Mouse (Mus musculus) midbrain, postnatal 0 days (tissue): ENCODE measurements at regions not wholly inside any gene's neighbourhood (a gene's known extent, or its start where the extent isn't known, plus 50 kb on each side); places are given as distances from the start of the nearest gene placed in this dataset.
"Not testable (repeated sequence)": the region's sequence is repeated elsewhere in the genome, so short reads cannot be mapped to it uniquely, and the experiment has no call there.

ENCODE experiments used
- ATAC-seq: fragments of 200-750 bp; cut with Nextera tagmentation; 2 replicates; pipeline ENCODE4 v1.8.0; 2017; ENCODE audit warnings: moderate number of reproducible peaks, mild to moderate bottlenecking, moderate TSS enrichment, moderate library complexity; ENCODE audit not compliant: low FRiP score
- DNase-seq: peaks from one replicate; pipeline ENCODE4 v3.0.0-alpha.2; 2015; ENCODE audit warnings: low spot score
- H3K27ac ChIP-seq: fragments of 300-500 bp; sonication (generic); 2 replicates; pipeline ENCODE4 v1.5.1; 2014; ENCODE audit warnings: low read depth, mild to moderate bottlenecking, low read length, mixed read lengths
- H3K27me3 ChIP-seq: fragments of 300-500 bp; sonication (generic); 2 replicates; pipeline ENCODE4 v1.6.1; 2014; ENCODE audit warnings: low read length, control low read depth, mixed read lengths; ENCODE audit not compliant: insufficient read depth
- H3K36me3 ChIP-seq: fragments of 300-500 bp; sonication (generic); 2 replicates; pipeline ENCODE4 v1.6.1; 2014; ENCODE audit warnings: low read length, control low read depth, mixed read lengths; ENCODE audit not compliant: insufficient read depth
- H3K4me1 ChIP-seq: fragments of 300-500 bp; sonication (generic); 2 replicates; pipeline ENCODE4 v1.6.1; 2014; ENCODE audit warnings: mild to moderate bottlenecking, control low read depth, antibody characterized with exemption, low read length, mixed read lengths; ENCODE audit not compliant: insufficient read depth
- H3K4me2 ChIP-seq: fragments of 300-500 bp; sonication (generic); 2 replicates; pipeline ENCODE4 v1.6.1; 2014; ENCODE audit warnings: low read depth, mild to moderate bottlenecking, low read length, mixed read lengths; ENCODE audit not compliant: poor library complexity, severe bottlenecking
- H3K4me3 ChIP-seq: fragments of 300-500 bp; sonication (generic); 2 replicates; pipeline ENCODE4 v1.5.1; 2014; ENCODE audit warnings: low read depth, mild to moderate bottlenecking, low read length, moderate library complexity
- H3K9ac ChIP-seq: fragments of 300-500 bp; sonication (generic); replicated peaks from 2 replicates; pipeline ENCODE4 v1.6.1; 2014; ENCODE audit warnings: mild to moderate bottlenecking, low read length, moderate library complexity, mixed read lengths; ENCODE audit not compliant: poor library complexity, severe bottlenecking
- H3K9me3 ChIP-seq: fragments of 300-500 bp; sonication (generic); 2 replicates; pipeline ENCODE4 v1.6.1; 2016; ENCODE audit warnings: low read length, control low read depth
- CTCF ChIP-seq: IDR thresholded peaks from 2 replicates; pipeline ENCODE4 v1.5.1; 2016; ENCODE audit warnings: antibody characterized with exemption, mild to moderate bottlenecking
- WGBS: fragments of 180-500 bp; shearing (Covaris S2); extraction: QIAGEN DNeasy Blood & Tissue Kit; methylation state at CpG from one replicate; pipeline ENCODE4 v1.1.7; 2014; 5-methylcytosine and 5-hydroxymethylcytosine counted together

DNA sequence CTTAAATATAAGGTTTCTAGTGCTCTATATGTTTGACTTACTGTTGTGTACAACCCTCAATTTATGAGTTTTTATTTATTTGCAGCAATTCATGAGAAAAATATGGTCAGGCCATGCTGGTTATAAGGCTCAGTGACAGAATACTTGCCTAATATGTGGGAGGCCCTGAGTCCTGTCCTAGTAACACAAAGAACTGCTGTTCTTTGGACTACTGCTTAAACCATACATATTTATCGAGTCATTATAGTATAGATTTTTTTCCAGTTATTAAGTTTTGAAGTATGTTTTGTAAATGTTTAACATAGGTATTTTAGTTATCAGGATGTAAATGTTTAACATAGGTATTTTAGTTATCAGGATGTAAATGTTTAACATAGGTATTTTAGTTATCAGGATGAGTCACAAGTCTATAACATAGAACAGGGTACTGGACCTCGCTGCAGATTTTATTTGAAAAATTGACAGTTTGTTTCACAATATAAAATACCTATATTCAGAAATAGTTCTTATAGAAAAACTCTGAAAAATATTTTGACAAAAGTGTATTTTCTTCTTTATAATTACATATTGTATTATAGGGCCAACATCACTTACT is 607.4 kb downstream of the Epha7 start:
- no peak overlapping the region for H3K4me3 ChIP-seq
- DNase-seq, result no peak
- no peaks in the 10 kb centered on the region for H3K9me3 ChIP-seq
- 91% methylated on average over 2 of the region's 2 CpGs for WGBS
- no peak for TF ChIP-seq CTCF
- H3K4me1 ChIP-seq, result no peaks in the 10 kb centered on the region
- H3K27ac ChIP-seq, result no peak overlapping the region
- ATAC-seq, result no peak
- H3K36me3 ChIP-seq, result no peaks in the 10 kb centered on the region
- H3K9ac ChIP-seq, result no peak overlapping the region
- H3K27me3 ChIP-seq, result no peaks in the 10 kb centered on the region
- H3K4me2 ChIP-seq, result no peak overlapping the region

DNA sequence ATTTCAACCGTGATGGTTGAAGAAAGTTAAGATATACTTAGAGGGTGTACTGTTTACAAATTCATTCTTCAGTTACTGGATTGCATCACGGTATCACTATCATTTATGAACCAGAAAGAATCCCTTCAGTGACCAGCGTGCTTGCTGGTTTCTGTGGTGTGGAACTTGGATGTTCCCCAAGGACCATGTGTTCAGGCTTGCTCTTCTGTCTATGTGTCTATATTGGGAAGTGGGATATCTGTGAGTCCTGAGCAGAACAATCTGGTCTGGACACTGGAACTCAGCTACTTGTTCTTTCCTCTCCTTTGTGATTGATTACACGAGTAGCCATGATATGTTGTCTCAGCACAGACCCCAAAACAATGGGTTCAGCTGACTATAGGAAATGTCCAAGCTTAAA is 618.6 kb downstream of the Epha7 start:
- not testable (repeated sequence) for H3K4me3 ChIP-seq, H3K27ac ChIP-seq, H3K9me3 ChIP-seq, H3K4me2 ChIP-seq, ATAC-seq, H3K27me3 ChIP-seq, H3K9ac ChIP-seq, H3K4me1 ChIP-seq, H3K36me3 ChIP-seq, DNase-seq
- 86% methylated on average over 4 of the region's 4 CpGs for WGBS

DNA sequence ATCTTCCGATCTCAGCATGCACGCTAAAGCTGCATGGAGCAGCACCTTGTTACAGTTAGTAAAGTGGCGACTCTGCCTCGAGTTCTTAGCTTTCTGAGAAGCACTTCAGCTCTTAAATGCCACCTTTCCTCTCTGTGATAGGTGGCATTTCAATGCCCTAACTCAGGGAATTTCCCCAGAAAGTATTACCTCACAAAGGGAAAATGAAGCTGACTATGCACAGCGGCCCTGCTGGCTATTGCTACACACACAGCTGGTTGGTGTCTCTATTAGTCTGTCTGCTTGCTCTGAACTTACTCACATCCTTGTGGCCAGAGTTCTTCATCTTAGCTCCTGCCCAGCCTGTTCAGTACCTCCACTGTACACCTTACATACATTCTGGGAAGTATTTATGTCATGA is 650.4 kb downstream of the Epha7 start:
- DNase-seq, result no peak
- WGBS, result 81% methylated on average over 5 of the region's 5 CpGs

DNA sequence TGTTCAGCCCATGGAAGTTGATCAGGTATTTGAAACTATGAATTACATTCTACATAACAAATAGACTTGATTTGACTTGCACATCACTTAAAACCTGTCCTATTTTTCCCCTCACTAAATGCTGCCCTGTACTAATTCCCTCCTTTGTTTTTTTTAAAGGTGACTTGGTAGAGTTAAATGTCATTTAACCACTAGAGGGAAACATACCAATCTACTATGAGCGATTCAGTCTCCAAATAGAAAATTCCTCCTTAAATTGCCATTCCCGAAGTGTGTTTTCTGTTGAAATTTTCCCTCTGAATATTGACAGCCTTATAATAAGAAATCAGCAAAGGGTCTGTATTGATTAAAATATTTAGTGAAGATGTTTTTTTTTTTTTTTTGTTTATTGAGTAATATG is 653.4 kb downstream of the Epha7 start:
- peak; percentile 70 for TF ChIP-seq CTCF
- peak; percentile 42 for DNase-seq
- Histone ChIP-seq H3K4me1 (no peaks in the 10 kb centered on the region), H3K27me3 (no peaks in the 10 kb centered on the region), H3K36me3 (no peaks in the 10 kb centered on the region), H3K9ac (no peak overlapping the region), H3K9me3 (no peaks in the 10 kb centered on the region), H3K4me3 (no peak overlapping the region), H3K4me2 (no peak overlapping the region), H3K27ac (no peak overlapping the region)
- 48% methylated on average over 2 of the region's 2 CpGs for WGBS
- no peak for ATAC-seq

More for the DNA sequence above, 650.4 kb downstream of the Epha7 start:
- Histone ChIP-seq H3K4me3 (no peak overlapping the region), H3K36me3 (no peaks in the 10 kb centered on the region), H3K27me3 (no peaks in the 10 kb centered on the region), H3K9ac (no peak overlapping the region), H3K4me1 (no peaks in the 10 kb centered on the region), H3K4me2 (no peak overlapping the region), H3K27ac (no peak overlapping the region), H3K9me3 (no peaks in the 10 kb centered on the region)
- no peak for ATAC-seq
- TF ChIP-seq CTCF, result no peak

DNA sequence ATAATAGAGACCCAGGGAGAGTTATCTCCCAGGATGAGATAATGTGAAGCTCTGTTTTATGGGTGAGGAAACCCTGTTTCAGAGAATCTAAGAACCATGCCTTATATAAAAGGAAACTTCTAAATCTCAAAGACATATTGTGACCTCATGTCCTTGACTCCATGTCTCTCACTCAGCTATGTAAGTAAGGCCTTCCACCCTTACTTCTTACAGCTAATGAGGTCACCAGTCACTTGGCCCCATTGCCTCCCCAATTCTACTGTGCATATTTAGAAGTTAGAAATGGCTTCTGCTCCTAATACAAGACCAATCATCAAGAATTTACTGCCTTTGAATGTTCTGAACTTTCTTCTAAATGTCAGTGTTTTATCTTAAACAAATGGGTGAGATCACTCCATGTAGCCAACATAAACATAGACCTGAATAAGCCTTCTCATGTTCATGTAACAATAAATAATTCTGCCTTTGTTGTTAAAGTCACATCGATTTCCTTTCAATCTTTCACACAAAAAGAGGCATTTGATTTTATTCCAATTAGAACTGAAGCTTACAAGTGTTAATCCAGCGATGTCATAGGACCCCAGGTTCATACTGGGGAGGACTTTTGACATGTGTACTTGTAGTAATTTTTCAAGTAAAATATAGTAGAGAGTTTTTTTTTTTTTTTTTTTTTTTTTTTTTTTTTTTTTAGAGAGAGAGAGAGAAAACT is 667.6 kb downstream of the Epha7 start:
- Histone ChIP-seq H3K4me3 (no peak overlapping the region), H3K9ac (no peak overlapping the region), H3K9me3 (no peaks in the 10 kb centered on the region), H3K27me3 (no peaks in the 10 kb centered on the region), H3K36me3 (no peaks in the 10 kb centered on the region), H3K4me1 (no peaks in the 10 kb centered on the region), H3K27ac (no peak overlapping the region), H3K4me2 (no peak overlapping the region)
- TF ChIP-seq CTCF, result no peak
- ATAC-seq (no peak), DNase-seq (no peak)
- 63% methylated on average over 2 of the region's 2 CpGs for WGBS

DNA sequence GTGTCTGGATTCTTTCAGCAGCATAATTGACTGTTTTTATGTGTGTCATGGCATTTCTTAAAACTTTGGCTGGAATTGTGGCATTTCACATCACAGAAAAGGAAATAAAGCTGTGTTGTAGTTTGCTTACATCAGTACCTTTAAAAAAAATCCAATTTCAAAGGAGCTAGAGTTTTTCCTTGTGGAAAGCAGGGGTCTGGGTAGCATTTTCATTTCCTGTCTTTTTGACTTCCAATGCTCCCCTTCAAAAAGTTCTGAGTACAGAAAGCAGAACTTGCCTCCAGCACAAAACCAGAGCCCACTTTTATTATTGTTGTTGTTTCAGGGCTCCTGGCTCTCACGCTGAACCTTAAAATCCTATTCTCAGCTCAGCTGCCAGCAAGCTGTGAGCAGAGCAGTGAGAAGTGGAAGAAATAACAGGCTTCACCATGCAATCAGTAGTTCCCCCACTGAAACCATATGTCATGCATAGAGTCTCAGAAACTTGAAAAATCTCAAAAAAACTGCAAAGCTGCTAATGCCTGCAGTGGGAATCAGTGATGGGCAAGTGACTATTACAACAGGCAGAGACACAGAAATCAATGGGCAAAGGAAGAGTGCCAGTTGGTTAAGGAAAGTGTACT is 668.3 kb downstream of the Epha7 start:
- no peaks in the 10 kb centered on the region for H3K27me3 ChIP-seq
- no peak for TF ChIP-seq CTCF
- H3K9ac ChIP-seq, result no peak overlapping the region
- no peak overlapping the region for H3K27ac ChIP-seq
- no peaks in the 10 kb centered on the region for H3K36me3 ChIP-seq
- no peak overlapping the region for H3K4me3 ChIP-seq
- H3K9me3 ChIP-seq, result no peaks in the 10 kb centered on the region
- H3K4me2 ChIP-seq, result no peak overlapping the region
- DNase-seq (peak; percentile 19), ATAC-seq (no peak)
- H3K4me1 ChIP-seq, result no peaks in the 10 kb centered on the region
- WGBS, result 44% methylated on average over 1 of the region's 1 CpGs
